Comparison of ENCODE assay signal across 21 mouse cellular contexts in genomic region chr14:86675314-86675713, GRCm38 (mm10).
DNase-seq lines count a peak whose midpoint lies in the region; ATAC-seq lines count a peak whose summit lies in the region.
"Had no signal": no experiment of that assay in that cellular context is flagged by ENCODE, and none has a peak within 500 bp of the region (broad histone marks: within the 10 kb centered on the region; RNA-seq: fewer than 3 reads in every experiment).

No protein-coding gene starts in this region.

- DNase-seq in heart, postnatal 4 days, result no peak
- DNase-seq in kidney, adult 11 months, result no peak
- peak; percentile 37 for DNase-seq in embryo, embryonic 10 days (ENCODE audit: low spot score)
- DNase-seq in embryo, embryonic 9.5 days (ENCODE audit: extremely low spot score), result peak; percentile 11
- no peak for DNase-seq in right cerebral cortex, postnatal 14 days
- DNase-seq: adrenal gland, adult 2 months; adrenal gland, postnatal 25 days; cerebellum, adult 18-20 months; cerebellum, adult 9-11 months; gastrocnemius, postnatal 25 days; heart, postnatal 14 days; kidney, adult 2 months had no signal

- no peaks in the 10 kb centered on the region for H3K27me3 ChIP-seq in heart, embryonic 14.5 days (ENCODE audit: control insufficient read depth, insufficient read depth, low read length)
- H3K27me3 ChIP-seq in kidney, embryonic 16.5 days (ENCODE audit: insufficient read depth, low read length), result no peaks in the 10 kb centered on the region
- H3K27me3 ChIP-seq in forebrain, embryonic 16.5 days (replicated peaks; ENCODE audit: control insufficient read depth, insufficient read depth, low read length), result no peaks in the 10 kb centered on the region
- H3K27me3 ChIP-seq: embryonic facial prominence, embryonic 12.5 days; forebrain, embryonic 15.5 days; intestine, embryonic 15.5 days had no signal

- no peaks in the 10 kb centered on the region for H3K9me3 ChIP-seq in heart, embryonic 14.5 days (ENCODE audit: control insufficient read depth, low read length)
- H3K9me3 ChIP-seq in kidney, embryonic 16.5 days (ENCODE audit: low read length), result no peaks in the 10 kb centered on the region
- no peaks in the 10 kb centered on the region for H3K9me3 ChIP-seq in forebrain, embryonic 16.5 days (ENCODE audit: control insufficient read depth, low read length)
- H3K9me3 ChIP-seq: embryonic facial prominence, embryonic 12.5 days; forebrain, embryonic 15.5 days; heart, embryonic 10.5 days; hindbrain, embryonic 10.5 days; intestine, embryonic 15.5 days had no signal

- H3K36me3 ChIP-seq in heart, embryonic 14.5 days (ENCODE audit: control insufficient read depth, insufficient read depth, low read length), result no peaks in the 10 kb centered on the region
- no peaks in the 10 kb centered on the region for H3K36me3 ChIP-seq in kidney, embryonic 16.5 days (ENCODE audit: insufficient read depth, low read length)
- H3K36me3 ChIP-seq in forebrain, embryonic 16.5 days (ENCODE audit: control insufficient read depth, insufficient read depth), result no peaks in the 10 kb centered on the region
- H3K36me3 ChIP-seq: embryonic facial prominence, embryonic 12.5 days; forebrain, embryonic 15.5 days; heart, embryonic 10.5 days; hindbrain, embryonic 10.5 days; intestine, embryonic 15.5 days had no signal

- no peak overlapping the region for H3K4me3 ChIP-seq in heart, embryonic 14.5 days (ENCODE audit: control insufficient read depth in 1 of 2, insufficient read depth in 1 of 2, low read depth in 1 of 2, low read length in 2 of 2)
- no peak overlapping the region for H3K4me3 ChIP-seq in kidney, embryonic 16.5 days (ENCODE audit: low read length)
- no peak overlapping the region for H3K4me3 ChIP-seq in forebrain, embryonic 16.5 days (replicated peaks; ENCODE audit: low read length)
- H3K4me3 ChIP-seq: embryonic facial prominence, embryonic 12.5 days; forebrain, embryonic 15.5 days; heart, embryonic 10.5 days; hindbrain, embryonic 10.5 days; intestine, embryonic 15.5 days had no signal

- 46% methylated on average over 8 of the region's 8 CpGs for WGBS in heart, embryonic 14.5 days
- 40% methylated on average over 8 of the region's 8 CpGs for WGBS in kidney, embryonic 16.5 days
- WGBS in forebrain, embryonic 16.5 days, result 74% methylated on average over 8 of the region's 8 CpGs

- H3K4me1 ChIP-seq in heart, embryonic 14.5 days (ENCODE audit: control insufficient read depth in 2 of 2, insufficient read depth in 2 of 2, low read length in 2 of 2), result peaks cover 0 to 3% of the 10 kb centered on the region in 2 experiments; a peak in 1 of 4 replicates
- H3K4me1 ChIP-seq in kidney, embryonic 16.5 days (ENCODE audit: insufficient read depth, low read length), result no peaks in the 10 kb centered on the region
- H3K4me1 ChIP-seq in forebrain, embryonic 16.5 days (replicated peaks; ENCODE audit: control insufficient read depth, insufficient read depth, low read length), result peaks cover 6% of the 10 kb centered on the region
- H3K4me1 ChIP-seq: heart, embryonic 10.5 days; intestine, embryonic 15.5 days had no signal

- no peak overlapping the region for H3K9ac ChIP-seq in heart, embryonic 14.5 days (ENCODE audit: low read length)
- no peak overlapping the region for H3K9ac ChIP-seq in kidney, embryonic 16.5 days (replicated peaks; ENCODE audit: low read length)
- H3K9ac ChIP-seq in forebrain, embryonic 16.5 days (replicated peaks; ENCODE audit: low read depth, low read length), result no peak overlapping the region
- H3K9ac ChIP-seq: embryonic facial prominence, embryonic 12.5 days; forebrain, embryonic 15.5 days; hindbrain, embryonic 14.5 days; intestine, embryonic 15.5 days had no signal

- H3K27ac ChIP-seq in heart, embryonic 14.5 days (replicated peaks in 1 of 2; ENCODE audit: control insufficient read depth in 1 of 2, insufficient read depth in 1 of 2, low read depth in 2 of 2, low read length in 2 of 2), result no peak overlapping the region
- no peak overlapping the region for H3K27ac ChIP-seq in kidney, embryonic 16.5 days (ENCODE audit: low read length)
- no peak overlapping the region for H3K27ac ChIP-seq in forebrain, embryonic 16.5 days (ENCODE audit: low read length)
- H3K27ac ChIP-seq: embryonic facial prominence, embryonic 12.5 days; forebrain, embryonic 15.5 days; heart, embryonic 10.5 days; hindbrain, embryonic 10.5 days; hindbrain, embryonic 14.5 days; intestine, embryonic 15.5 days had no signal

- peak overlapping the region; percentile 27 for H3K4me2 ChIP-seq in heart, embryonic 14.5 days (ENCODE audit: low read length)
- H3K4me2 ChIP-seq in kidney, embryonic 16.5 days (replicated peaks; ENCODE audit: low read depth, low read length), result no peak overlapping the region
- no peak overlapping the region for H3K4me2 ChIP-seq in forebrain, embryonic 16.5 days (ENCODE audit: low read length)
- H3K4me2 ChIP-seq: embryonic facial prominence, embryonic 12.5 days; forebrain, embryonic 15.5 days; hindbrain, embryonic 14.5 days; intestine, embryonic 15.5 days had no signal

- no peak for ATAC-seq in heart, embryonic 14.5 days (ENCODE audit: insufficient number of reproducible peaks, insufficient read depth, low FRiP score, low read depth)
- ATAC-seq in kidney, embryonic 16.5 days (ENCODE audit: low FRiP score, low TSS enrichment), result peak; percentile 83; the same call in 1 of the 2 replicates
- no peak for ATAC-seq in forebrain, embryonic 16.5 days
- ATAC-seq: intestine, embryonic 15.5 days had no signal

Comparison
In these comparisons a context has a peak if more than half of its experiments do, and no peak if none do; other contexts are left out.
1. DNase-seq: peak in embryo, embryonic 10 days (single experiment) and embryo, embryonic 9.5 days (single experiment); none in heart, postnatal 4 days (single experiment), kidney, adult 11 months (single experiment) and right cerebral cortex, postnatal 14 days (single experiment).